Comparison of ENCODE assay signal across 8 mouse cellular contexts in genomic region chr9:36932950-36933812, GRCm38 (mm10).
DNase-seq lines count a peak whose midpoint lies in the region; ATAC-seq and TF ChIP-seq lines count a peak whose summit lies in the region.
"Had no signal": no experiment of that assay in that cellular context is flagged by ENCODE, and none has a peak within 500 bp of the region (broad histone marks: within the 10 kb centered on the region; RNA-seq: fewer than 3 reads in every experiment).

No protein-coding gene starts in this region.

- 59% methylated on average over 12 of the region's 12 CpGs for WGBS in kidney, postnatal 0 days
- 72% methylated on average over 12 of the region's 12 CpGs for WGBS in forebrain, embryonic 15.5 days
- 68% methylated on average over 12 of the region's 12 CpGs for WGBS in midbrain, embryonic 16.5 days

- H3K9me3 ChIP-seq in kidney, postnatal 0 days (replicated peaks; ENCODE audit: low read length): no peaks in the 10 kb centered on the region
- no peaks in the 10 kb centered on the region for H3K9me3 ChIP-seq in forebrain, embryonic 15.5 days
- H3K9me3 ChIP-seq in midbrain, embryonic 16.5 days (replicated peaks; ENCODE audit: control insufficient read depth, low read length, poor library complexity, severe bottlenecking): no peaks in the 10 kb centered on the region

- H3K9ac ChIP-seq in kidney, postnatal 0 days (ENCODE audit: low read depth, low read length): no peak overlapping the region
- H3K9ac ChIP-seq in forebrain, embryonic 15.5 days (replicated peaks): no peak overlapping the region
- no peak overlapping the region for H3K9ac ChIP-seq in midbrain, embryonic 16.5 days (ENCODE audit: low read depth, low read length)
- H3K9ac ChIP-seq: liver, postnatal 0 days had no signal

- no peak overlapping the region for H3K4me3 ChIP-seq in kidney, postnatal 0 days (replicated peaks; ENCODE audit: low read depth, low read length)
- no peak overlapping the region for H3K4me3 ChIP-seq in cortical plate, adult 2 months (ENCODE audit: insufficient read depth, low read length)
- no peak overlapping the region for H3K4me3 ChIP-seq in forebrain, embryonic 15.5 days
- H3K4me3 ChIP-seq in midbrain, embryonic 16.5 days (ENCODE audit: low read depth, low read length): no peak overlapping the region

- DNase-seq in kidney, postnatal 0 days (ENCODE audit: low spot score): no peak
- no peak for DNase-seq in kidney, postnatal 14 days

- no peaks in the 10 kb centered on the region for H3K27me3 ChIP-seq in kidney, postnatal 0 days (ENCODE audit: insufficient read depth, low read length)
- no peaks in the 10 kb centered on the region for H3K27me3 ChIP-seq in forebrain, embryonic 15.5 days
- no peaks in the 10 kb centered on the region for H3K27me3 ChIP-seq in midbrain, embryonic 16.5 days (ENCODE audit: control insufficient read depth, insufficient read depth, low read depth, low read length)

- H3K4me2 ChIP-seq in kidney, postnatal 0 days (ENCODE audit: low read length): no peak overlapping the region
- H3K4me2 ChIP-seq in forebrain, embryonic 15.5 days (replicated peaks): no peak overlapping the region
- no peak overlapping the region for H3K4me2 ChIP-seq in midbrain, embryonic 16.5 days (ENCODE audit: low read length)

- no peak overlapping the region for H3K27ac ChIP-seq in kidney, postnatal 0 days
- H3K27ac ChIP-seq in cortical plate, adult 2 months (ENCODE audit: insufficient read depth, low read length): no peak overlapping the region
- H3K27ac ChIP-seq in forebrain, embryonic 15.5 days (replicated peaks): no peak overlapping the region
- H3K27ac ChIP-seq in midbrain, embryonic 16.5 days (ENCODE audit: low read length): no peak overlapping the region

- no peaks in the 10 kb centered on the region for H3K36me3 ChIP-seq in kidney, postnatal 0 days (ENCODE audit: insufficient read depth, low read length)
- no peaks in the 10 kb centered on the region for H3K36me3 ChIP-seq in forebrain, embryonic 15.5 days
- H3K36me3 ChIP-seq in midbrain, embryonic 16.5 days (ENCODE audit: control insufficient read depth, insufficient read depth, low read length): no peaks in the 10 kb centered on the region

- H3K4me1 ChIP-seq in kidney, postnatal 0 days (replicated peaks; ENCODE audit: insufficient read depth, low read length): no peaks in the 10 kb centered on the region
- peaks cover 4% of the 10 kb centered on the region; the same call in 1 of the 2 replicates for H3K4me1 ChIP-seq in cortical plate, adult 2 months (ENCODE audit: control insufficient read depth, insufficient read depth, low read length)
- H3K4me1 ChIP-seq in forebrain, embryonic 15.5 days: peaks cover 8% of the 10 kb centered on the region
- peaks cover 8% of the 10 kb centered on the region; the same call in 1 of the 2 replicates for H3K4me1 ChIP-seq in midbrain, embryonic 16.5 days (ENCODE audit: control insufficient read depth, insufficient read depth, low read length)

- ATAC-seq in kidney, postnatal 0 days (replicated peaks; ENCODE audit: low FRiP score, low read depth): peak; percentile 29; the same call in 1 of the 2 replicates
- ATAC-seq in forebrain, embryonic 15.5 days (replicated peaks): peak; percentile 45
- peak; percentile 43 for ATAC-seq in midbrain, embryonic 16.5 days
- ATAC-seq in monocyte, adult 5-6 weeks (replicated peaks; ENCODE audit: insufficient number of reproducible peaks, low FRiP score, low TSS enrichment, poor library complexity, severe bottlenecking): no peak
- no peak for ATAC-seq in erythroid progenitor cell, adult 5-6 weeks (replicated peaks; ENCODE audit: low FRiP score, poor library complexity, severe bottlenecking)
- ATAC-seq: liver, postnatal 0 days had no signal

- no peak for TF ChIP-seq POLR2A in cortical plate, adult 2 months (IDR thresholded peaks at IDR 0.05; ENCODE audit: extremely low read depth, insufficient read depth, low read length)

- TF ChIP-seq CTCF in kidney, postnatal 0 days (IDR thresholded peaks at IDR 0.05; ENCODE audit: low read depth): no peak
- TF ChIP-seq CTCF in cortical plate, adult 2 months (IDR thresholded peaks at IDR 0.05; ENCODE audit: extremely low read depth, insufficient read depth, low read length): peak; percentile 60; the same call in 1 of the 2 replicates

Comparison
In these comparisons a context has a peak if more than half of its experiments do, and no peak if none do; other contexts are left out.
1. ATAC-seq: peak in kidney, postnatal 0 days (single experiment), forebrain, embryonic 15.5 days (single experiment) and midbrain, embryonic 16.5 days (single experiment); none in monocyte, adult 5-6 weeks (single experiment) and erythroid progenitor cell, adult 5-6 weeks (single experiment).